Mouse (Mus musculus) liver, embryonic 16.5 days (tissue): ENCODE results near the gene Fcor. TPM values are rescaled to one million over a fixed set of nuclear protein-coding genes. Genes with fewer than 3 reads are reported as not detected.

Source experiments
- ATAC-seq: fragments of 200-750 bp; cut with Nextera tagmentation; 2 replicates; pipeline ENCODE4 v1.8.0; 2017; ENCODE audit warnings: low read depth, mild to moderate bottlenecking, moderate number of reproducible peaks, moderate library complexity
- H3K27ac ChIP-seq: fragments of 300-500 bp; sonication (generic); 2 replicates; pipeline ENCODE4 v1.5.1; 2014; ENCODE audit warnings: mild to moderate bottlenecking, low read length
- H3K27me3 ChIP-seq: fragments of 300-500 bp; sonication (generic); 2 replicates; pipeline ENCODE4 v1.6.1; 2014; ENCODE audit warnings: low read depth, low read length, mixed read lengths; ENCODE audit not compliant: control insufficient read depth, insufficient read depth
- H3K36me3 ChIP-seq: fragments of 300-500 bp; sonication (generic); 2 replicates; pipeline ENCODE4 v1.6.1; 2014; ENCODE audit warnings: mild to moderate bottlenecking; ENCODE audit not compliant: control insufficient read depth, insufficient read depth
- H3K4me1 ChIP-seq: fragments of 300-500 bp; sonication (generic); 2 replicates; pipeline ENCODE4 v1.6.1; 2014; ENCODE audit warnings: low read depth, low read length, mixed read lengths; ENCODE audit not compliant: control insufficient read depth
- H3K4me2 ChIP-seq: fragments of 300-500 bp; sonication (generic); 2 replicates; pipeline ENCODE4 v1.6.1; 2014; ENCODE audit warnings: low read depth, low read length, mixed read lengths
- H3K4me3 ChIP-seq: fragments of 300-500 bp; sonication (generic); 2 replicates; pipeline ENCODE4 v1.5.1; 2014; ENCODE audit warnings: low read depth, mild to moderate bottlenecking, low read length
- H3K9ac ChIP-seq: fragments of 300-500 bp; sonication (generic); 2 replicates; pipeline ENCODE4 v1.6.1; 2014; ENCODE audit warnings: low read depth, low read length
- H3K9me3 ChIP-seq: fragments of 300-500 bp; sonication (generic); replicated peaks from 2 replicates; pipeline ENCODE4 v1.6.1; 2016; ENCODE audit warnings: low read length; ENCODE audit not compliant: control insufficient read depth
- WGBS: fragments of 180-500 bp; shearing (Covaris S2); extraction: QIAGEN DNeasy Blood & Tissue Kit; methylation state at CpG from one replicate; pipeline ENCODE4 v1.1.7; 2014; ENCODE audit not compliant: insufficient replicate concordance; 5-methylcytosine and 5-hydroxymethylcytosine counted together
- polyA plus RNA-seq: library from polyadenylated mRNA; unstranded; fragments of >200 nt; fragmentation: Nextera tagmentation; extraction: Ambion mirVana; gene quantifications from 2 replicates; pipeline ENCODE4 v1.2.1, GENCODE M21; 2015

The Fcor gene
- polyA plus RNA-seq, 1 experiment from 2014 or later, result 4.0 TPM

- Histone ChIP-seq H3K4me3 (no peak overlapping the region), H3K36me3 (0 out of 2 replicates have a peak, but pooled peaks cover 6% of the 10 kb centered on the region), H3K9ac (no peak overlapping the region), H3K27me3 (no peaks in the 10 kb centered on the region), H3K4me1 (no peaks in the 10 kb centered on the region; the same call in 1 of the 2 replicates), H3K9me3 (no peaks in the 10 kb centered on the region), H3K27ac (no peak overlapping the region), H3K4me2 (no peak overlapping the region)
- 14% methylated on average over 5 of the region's 5 CpGs for WGBS
- ATAC-seq, result peak; percentile 83
Observed at GRCm38 (mm10) chr8:3645804-3646203, 26.4 kb downstream of the Fcor start.

DNA sequence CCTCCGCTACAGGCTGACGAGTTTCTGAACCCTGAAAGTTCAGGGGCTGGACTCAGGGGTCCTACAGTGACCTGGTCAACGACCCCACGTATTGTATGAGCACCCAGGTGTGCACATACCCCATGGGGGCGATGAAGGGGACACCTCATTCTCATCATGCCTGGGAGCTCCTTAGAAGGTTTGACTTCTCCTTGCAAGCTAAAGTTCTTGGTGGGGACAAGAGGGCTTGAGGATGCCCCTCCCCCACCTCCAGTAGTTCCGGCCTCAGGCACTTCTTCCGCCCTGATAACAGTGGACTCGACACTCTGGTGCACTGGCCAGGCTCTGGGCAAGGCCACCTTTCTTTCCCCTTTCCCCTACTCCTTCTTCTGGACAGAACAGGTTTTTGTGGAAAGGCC is 40.7 kb downstream of the Fcor start:
- H3K9ac ChIP-seq, result peak overlapping the region; percentile 85
- H3K4me2 ChIP-seq, result peak overlapping the region; percentile 82
- 5% methylated on average over 8 of the region's 8 CpGs for WGBS
- peak overlapping the region; percentile 16; the same call in 1 of the 2 replicates for H3K27ac ChIP-seq
- H3K36me3 ChIP-seq, result peaks cover 15% of the 10 kb centered on the region
- H3K9me3 ChIP-seq, result no peaks in the 10 kb centered on the region
- H3K4me3 ChIP-seq, result peak overlapping the region; percentile 84
- H3K4me1 ChIP-seq, result peaks cover 13% of the 10 kb centered on the region
- no peaks in the 10 kb centered on the region; the same call in none of the 2 replicates for H3K27me3 ChIP-seq
- ATAC-seq, result peak; percentile 58

- peak within 1 kb of the TSS; percentile 85 for H3K9ac ChIP-seq
- ATAC-seq, result peak; percentile 93
- H3K27me3 ChIP-seq, result no peaks in the 10 kb centered on the region; the same call in none of the 2 replicates
- H3K9me3 ChIP-seq, result no peaks in the 10 kb centered on the region
- 4% methylated on average over 47 of the region's 47 CpGs for WGBS
- H3K4me3 ChIP-seq, result peak within 1 kb of the TSS; percentile 84
- peaks cover 13% of the 10 kb centered on the region for H3K4me1 ChIP-seq
- H3K27ac ChIP-seq, result peak within 1 kb of the TSS; percentile 16; the same call in 1 of the 2 replicates
- H3K36me3 ChIP-seq, result peaks cover 11% of the 10 kb centered on the region
- H3K4me2 ChIP-seq, result peak within 1 kb of the TSS; percentile 82
Observed at GRCm38 (mm10) chr8:3630647-3631477, 41.3 kb downstream of the Fcor start, which contains the start of gene Stxbp2. Gene Stxbp2, plus strand, starts transcription at chr8:3630955.

- H3K4me1 ChIP-seq, result peaks cover 13% of the 10 kb centered on the region
- no peak overlapping the region for H3K27ac ChIP-seq
- no peak overlapping the region for H3K4me2 ChIP-seq
- no peaks in the 10 kb centered on the region for H3K36me3 ChIP-seq
- H3K9ac ChIP-seq, result no peak overlapping the region
- no peak for ATAC-seq
- H3K27me3 ChIP-seq, result no peaks in the 10 kb centered on the region; the same call in none of the 2 replicates
- H3K9me3 ChIP-seq, result no peaks in the 10 kb centered on the region
- 39% methylated on average over 5 of the region's 5 CpGs for WGBS
- H3K4me3 ChIP-seq, result no peak overlapping the region
Observed at GRCm38 (mm10) chr8:3628014-3628413, 44.1 kb downstream of the Fcor start.

GRCm38 (mm10) chr8:3626971-3627370 is 45.2 kb downstream of the Fcor start:
- no peak for ATAC-seq

DNA sequence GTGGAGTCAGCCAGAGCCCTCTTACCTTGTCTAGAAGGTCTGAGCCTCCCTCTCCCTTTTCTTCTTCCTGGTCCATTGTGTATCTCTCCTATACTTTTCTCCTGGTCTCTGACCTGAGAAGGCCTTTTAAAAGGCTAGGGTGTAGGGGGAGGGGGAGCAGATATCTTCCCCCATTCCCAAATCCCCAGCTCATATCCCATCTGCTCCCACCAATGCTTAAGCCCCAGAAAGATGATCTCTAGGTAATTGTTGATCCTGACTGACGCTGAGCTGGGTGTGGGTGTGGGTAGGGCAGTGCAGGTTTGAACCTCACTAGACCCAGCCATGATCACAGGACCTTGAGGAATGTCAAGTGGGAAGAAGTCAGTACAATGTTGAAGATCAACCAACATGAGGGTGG is 46.7 kb downstream of the Fcor start, which contains the start of gene Pcp2:
Gene Pcp2, minus strand, starts transcription at position 101 of the 400 bp plus-strand sequence.
- H3K4me2 ChIP-seq, result no peak within 1 kb of the TSS
- ATAC-seq, result no peak
- no peaks in the 10 kb centered on the region; the same call in none of the 2 replicates for H3K27me3 ChIP-seq
- H3K9me3 ChIP-seq, result no peaks in the 10 kb centered on the region
- peaks cover 10% of the 10 kb centered on the region for H3K4me1 ChIP-seq
- H3K9ac ChIP-seq, result no peak within 1 kb of the TSS
- no peak within 1 kb of the TSS for H3K27ac ChIP-seq
- H3K36me3 ChIP-seq, result no peaks in the 10 kb centered on the region
- H3K4me3 ChIP-seq, result no peak within 1 kb of the TSS
- 60% methylated on average over 1 of the region's 1 CpGs for WGBS

More at GRCm38 (mm10) chr8:3626971-3627370, 45.2 kb downstream of the Fcor start:
- Histone ChIP-seq H3K9me3 (no peaks in the 10 kb centered on the region), H3K4me2 (no peak overlapping the region), H3K4me3 (no peak overlapping the region), H3K9ac (no peak overlapping the region), H3K27ac (no peak overlapping the region), H3K36me3 (no peaks in the 10 kb centered on the region), H3K27me3 (no peaks in the 10 kb centered on the region; the same call in none of the 2 replicates), H3K4me1 (peaks cover 16% of the 10 kb centered on the region)
- WGBS, result 18% methylated on average over 5 of the region's 5 CpGs

DNA sequence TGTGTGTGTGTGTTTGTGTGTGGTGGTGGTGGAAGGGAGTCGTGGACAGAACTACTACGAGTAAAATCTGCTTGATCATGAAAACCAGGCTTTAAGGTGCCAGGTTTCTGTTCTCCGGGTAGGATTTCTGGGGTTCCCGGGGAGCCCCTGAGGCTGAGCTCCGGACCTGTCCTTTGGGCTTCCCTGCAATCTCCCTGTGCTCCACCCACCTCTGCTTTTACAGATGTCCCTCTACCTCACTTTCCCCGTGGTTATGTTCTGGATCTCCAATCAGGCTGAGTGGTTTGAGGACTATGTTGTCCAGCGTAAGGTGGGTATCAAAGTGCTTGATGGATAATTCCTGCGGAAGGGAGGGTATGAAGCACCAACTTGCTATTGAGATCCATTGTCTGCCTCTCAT is 50.0 kb downstream of the Fcor start:
- no peaks in the 10 kb centered on the region for H3K9me3 ChIP-seq
- H3K4me2 ChIP-seq, result peak overlapping the region; percentile 85
- no peak overlapping the region for H3K27ac ChIP-seq
- H3K4me3 ChIP-seq, result peak overlapping the region; percentile 89
- WGBS, result 55% methylated on average over 8 of the region's 8 CpGs
- H3K9ac ChIP-seq, result peak overlapping the region; percentile 75
- H3K4me1 ChIP-seq, result peaks cover 17% of the 10 kb centered on the region
- peaks cover 12% of the 10 kb centered on the region for H3K36me3 ChIP-seq
- H3K27me3 ChIP-seq, result no peaks in the 10 kb centered on the region
- ATAC-seq, result no peak

GRCm38 (mm10) chr8:3621199-3621970 is 50.8 kb downstream of the Fcor start, which contains the start of the genes Xab2 and Pet100:
Gene Xab2, minus strand, starts transcription at chr8:3621316.
Gene Pet100, plus strand, starts transcription at chr8:3621548.
- peak within 1 kb of the TSS; percentile 79 for H3K9ac ChIP-seq
- peak within 1 kb of the TSS; percentile 89 for H3K4me3 ChIP-seq
- peak within 1 kb of the TSS; percentile 85 for H3K4me2 ChIP-seq
- H3K27me3 ChIP-seq, result no peaks in the 10 kb centered on the region
- under 1% methylated on average over 37 of the region's 37 CpGs for WGBS
- no peaks in the 10 kb centered on the region for H3K9me3 ChIP-seq
- ATAC-seq, result peak; percentile 99
- peaks cover 17% of the 10 kb centered on the region for H3K36me3 ChIP-seq
- H3K27ac ChIP-seq, result peak within 1 kb of the TSS; percentile 47
- H3K4me1 ChIP-seq, result peaks cover 17% of the 10 kb centered on the region
